Mouse (Mus musculus) macrophage (primary cell): ENCODE measurements around the gene Slc26a1. TPM values are rescaled to one million over a fixed set of nuclear protein-coding genes. Genes with fewer than 3 reads are reported as not detected.
"Not testable (repeated sequence)": the region's sequence is repeated elsewhere in the genome, so short reads cannot be mapped to it uniquely, and the experiment has no call there.

Experiments used
- H3K27ac ChIP-seq: fragments of 350-480 bp; formaldehyde crosslinking; 2 replicates; pipeline ENCODE4 v1.9.0; 2021
- H3K36me3 ChIP-seq: fragments of 350-480 bp; formaldehyde crosslinking; 2 replicates; pipeline ENCODE4 v1.9.0; 2021; ENCODE audit errors: inconsistent target
- H3K4me3 ChIP-seq: fragments of 350-480 bp; formaldehyde crosslinking; 2 replicates; pipeline ENCODE4 v1.9.0; 2021; ENCODE audit errors: inconsistent target
- H3K79me2 ChIP-seq: fragments of 350-480 bp; formaldehyde crosslinking; 2 replicates; pipeline ENCODE4 v1.9.0; 2021; ENCODE audit errors: inconsistent target
- WGBS: methylation state at CpG from one replicate; pipeline ENCODE4 v1.1.7; 2026; ENCODE audit warnings: inconsistent platforms; ENCODE audit not compliant: missing documents; 5-methylcytosine and 5-hydroxymethylcytosine counted together
- polyA plus RNA-seq: library from polyadenylated mRNA; stranded (reverse); fragments of 250-400 nt; gene quantifications from 3 replicates; pipeline ENCODE4 v1.2.4, GENCODE M21; 2018; ENCODE audit warnings: inconsistent platforms

Gene Slc26a1
- polyA plus RNA-seq, 1 experiment from 2014 or later: not detected

DNA sequence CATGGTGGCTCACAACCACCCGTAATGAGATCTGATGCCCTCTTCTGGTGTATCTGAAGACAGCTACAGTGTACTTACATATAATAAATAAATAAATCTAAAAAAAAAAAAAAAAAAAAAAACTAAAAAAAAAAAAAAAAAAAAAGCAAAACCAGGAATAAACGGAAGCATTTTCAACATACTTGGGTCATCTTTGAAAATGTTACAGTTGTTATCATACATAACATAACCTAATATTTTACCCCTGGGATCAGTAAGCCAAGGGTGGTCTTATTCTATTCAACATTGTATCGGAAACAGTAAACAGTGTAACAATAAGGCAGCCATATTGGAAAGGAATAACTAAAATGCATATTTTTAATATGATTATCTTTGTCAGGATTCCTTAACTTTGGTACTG, 41.3 kb downstream of the Slc26a1 start:
- not testable (repeated sequence) for H3K36me3 ChIP-seq, H3K4me3 ChIP-seq, H3K27ac ChIP-seq
- H3K79me2 ChIP-seq: peaks cover 13% of the 10 kb centered on the region
- WGBS: 93% methylated on average over 2 of the region's 3 CpGs

DNA sequence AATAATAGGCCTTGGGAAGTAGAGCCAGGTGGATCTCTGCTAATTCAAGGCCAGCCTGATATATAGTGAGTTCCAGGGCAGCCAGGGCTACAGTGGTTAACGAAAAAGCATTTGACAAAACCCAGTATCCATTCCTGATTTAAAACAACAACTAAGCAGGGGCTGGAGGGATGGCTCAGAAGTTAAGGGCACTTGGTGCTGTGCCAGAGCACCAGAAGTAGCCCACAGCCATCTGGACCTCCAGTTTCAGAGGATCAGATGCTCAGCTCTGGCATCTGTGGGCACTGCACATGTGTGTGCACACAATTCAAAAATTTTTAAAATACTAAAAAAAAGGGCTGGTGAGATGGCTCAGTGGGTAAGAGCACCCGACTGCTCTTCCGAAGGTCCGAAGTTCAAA, 41.7 kb downstream of the Slc26a1 start:
- no peak overlapping the region for H3K27ac ChIP-seq
- H3K36me3 ChIP-seq: no peaks in the 10 kb centered on the region
- peaks cover 17% of the 10 kb centered on the region for H3K79me2 ChIP-seq
- WGBS: 100% methylated on average over 1 of the region's 4 CpGs
- H3K4me3 ChIP-seq: no peak overlapping the region

DNA sequence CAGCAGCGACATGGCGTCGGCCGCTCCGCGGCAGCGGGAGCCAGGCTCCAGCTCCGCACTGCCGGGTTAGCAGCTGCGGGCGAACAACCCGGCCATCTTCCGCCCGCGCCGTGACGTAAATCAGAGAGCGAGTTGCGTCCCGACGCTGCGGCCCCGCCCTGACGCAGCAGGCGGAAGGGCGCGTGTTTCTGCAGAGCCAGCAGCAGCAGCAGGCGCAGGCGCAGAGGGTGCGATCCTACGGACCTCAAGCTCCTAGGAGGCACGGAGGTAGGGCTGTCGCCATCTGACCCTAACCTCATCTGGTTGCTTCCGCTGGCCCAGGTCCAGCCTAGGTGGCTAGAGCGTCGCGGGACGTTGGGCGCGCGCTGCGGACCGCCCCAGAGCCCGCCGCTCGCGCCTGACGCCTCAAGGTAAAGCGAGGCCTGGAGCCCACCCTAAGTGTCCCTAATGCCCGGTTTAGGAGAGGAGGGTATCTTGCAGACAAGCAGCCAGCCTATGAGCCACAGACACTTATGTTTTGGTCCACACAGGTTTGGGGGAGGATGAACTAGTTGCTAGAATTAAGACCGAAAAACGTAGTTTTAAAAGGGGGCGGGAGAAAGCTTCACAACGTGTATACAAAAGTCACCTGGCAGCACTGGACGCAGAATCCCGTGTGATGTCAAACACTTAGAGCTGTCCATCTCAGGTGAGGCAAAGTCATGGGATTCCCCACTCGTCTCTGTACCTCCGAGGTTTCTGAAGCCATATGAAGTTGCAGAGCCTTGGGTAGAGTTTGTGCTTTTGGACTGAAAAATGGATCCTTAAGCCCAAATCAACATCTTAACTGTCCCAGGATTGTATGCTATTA, 45.5 kb downstream of the Slc26a1 start, which contains the start of the genes Gak and Tmem175:
Gene Gak, minus strand, starts transcription at position 122 of the 850 bp plus-strand sequence.
Gene Tmem175, plus strand, starts transcription at position 137 of the 850 bp plus-strand sequence.
- peaks cover 55% of the 10 kb centered on the region for H3K79me2 ChIP-seq
- peak within 1 kb of the TSS; percentile 82 for H3K27ac ChIP-seq
- peaks cover 2% of the 10 kb centered on the region; the same call in 1 of the 2 replicates for H3K36me3 ChIP-seq
- under 1% methylated on average over 58 of the region's 58 CpGs for WGBS
- peak within 1 kb of the TSS; percentile 96 for H3K4me3 ChIP-seq

DNA sequence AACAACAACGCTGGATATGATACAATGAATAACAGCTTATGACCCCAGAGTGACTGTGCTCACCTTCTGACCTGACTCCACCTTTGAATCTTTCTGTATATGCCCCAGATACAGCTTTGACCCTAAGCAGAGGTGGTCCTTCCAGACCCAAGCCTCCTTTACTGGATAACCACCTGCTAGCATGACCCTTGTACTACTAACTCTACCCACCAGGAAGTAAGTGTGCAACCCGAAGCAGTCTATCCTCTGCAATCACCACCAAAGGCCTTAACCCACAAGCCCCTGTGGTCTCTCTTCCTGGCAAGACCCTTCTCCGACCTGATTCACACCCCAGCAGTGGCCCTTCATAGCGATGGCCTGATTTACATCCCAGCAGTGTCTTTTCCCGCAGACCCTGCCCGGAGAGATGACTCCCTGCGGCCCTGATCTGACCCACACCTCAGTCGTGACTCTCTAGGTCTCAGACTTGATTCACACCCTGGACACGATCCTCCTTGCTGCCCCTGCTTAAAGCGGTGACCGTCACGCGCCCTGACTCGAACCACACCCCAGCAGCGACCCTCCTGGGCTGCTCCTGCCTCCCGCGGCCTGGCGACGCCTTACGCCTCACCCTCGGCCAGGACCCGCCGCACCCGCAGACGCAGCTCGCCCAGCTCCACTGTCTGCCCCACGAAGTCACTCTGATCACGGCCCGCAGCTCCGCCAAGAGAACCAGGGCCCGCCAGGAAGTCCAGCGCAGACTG, 46.3 kb downstream of the Slc26a1 start:
- Histone ChIP-seq H3K4me3 (peak overlapping the region; percentile 96), H3K36me3 (peaks cover 10% of the 10 kb centered on the region), H3K79me2 (peaks cover 63% of the 10 kb centered on the region), H3K27ac (peak overlapping the region; percentile 82)
- 1% methylated on average over 32 of the region's 32 CpGs for WGBS

DNA sequence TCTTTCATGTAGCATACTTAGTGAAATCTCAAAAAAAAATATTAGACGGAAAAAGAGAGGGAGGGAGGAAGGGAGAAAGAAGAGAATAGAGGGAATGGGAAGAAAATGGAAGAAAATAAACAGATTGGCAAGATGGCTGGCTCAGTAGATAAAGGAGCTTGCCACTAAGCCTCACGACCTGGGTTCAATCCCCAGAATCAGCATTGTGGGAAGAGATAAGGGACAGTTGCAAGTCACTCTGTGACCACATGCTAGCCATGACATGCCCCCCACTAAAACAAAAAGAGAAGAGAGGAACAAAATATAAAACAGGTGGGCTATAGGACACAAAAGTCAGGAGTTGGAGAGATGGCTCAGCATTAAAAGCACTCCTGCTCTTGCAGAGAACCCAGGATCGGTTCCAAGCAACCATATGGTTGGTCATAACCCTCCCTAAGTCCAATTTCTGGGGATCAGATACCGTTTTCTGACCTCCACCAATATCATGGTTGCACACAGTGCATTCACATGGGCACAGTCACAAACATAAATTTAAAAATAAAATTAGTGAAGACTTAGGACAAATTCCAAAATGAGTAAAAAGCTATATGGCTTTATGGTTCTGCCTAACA, 49.2 kb downstream of the Slc26a1 start:
- Histone ChIP-seq H3K27ac (peak overlapping the region; percentile 17), H3K4me3 (no peak overlapping the region), H3K36me3 (peaks cover 39% of the 10 kb centered on the region), H3K79me2 (peaks cover 92% of the 10 kb centered on the region)
- 86% methylated on average over 4 of the region's 4 CpGs for WGBS

DNA sequence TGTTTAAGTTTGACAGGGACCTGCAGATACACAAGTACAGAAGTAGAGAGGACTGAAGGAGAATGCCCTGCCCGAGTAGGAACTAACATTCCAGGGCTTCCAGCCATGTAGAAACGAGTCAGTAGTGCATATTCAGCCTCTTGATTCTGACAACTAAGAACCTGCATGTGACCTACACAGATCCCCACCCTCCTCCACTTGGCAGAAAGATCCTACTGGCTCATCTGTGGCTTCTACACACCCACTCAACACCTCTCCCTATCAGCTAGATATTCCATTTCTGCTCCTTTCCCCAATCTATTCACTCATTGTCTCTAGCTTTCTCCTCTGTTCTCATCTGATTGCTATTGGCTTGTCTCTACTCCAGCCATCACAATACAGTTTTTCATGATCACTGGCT, 53.5 kb downstream of the Slc26a1 start:
- Histone ChIP-seq H3K79me2 (peaks cover 100% of the 10 kb centered on the region), H3K36me3 (peaks cover 60% of the 10 kb centered on the region), H3K4me3 (no peak overlapping the region), H3K27ac (no peak overlapping the region)
- WGBS: 100% methylated on average over 2 of the region's 2 CpGs

Other genes starting within 250 kb of the Slc26a1 start
- gene Atp5k, start 241.1 kb downstream of the Slc26a1 start, polyA plus RNA-seq: 215 to 532 TPM (median 387 TPM) in 3 replicates
- 2.4 to 8.0 TPM (median 3.1 TPM) in 3 replicates for gene Mfsd7a, start 226.7 kb downstream of the Slc26a1 start, polyA plus RNA-seq
- gene Pcgf3, start 214.3 kb downstream of the Slc26a1 start, polyA plus RNA-seq: 8.5 to 9.6 TPM (median 9.1 TPM) in 3 replicates
- gene Cplx1, start 125.5 kb downstream of the Slc26a1 start, polyA plus RNA-seq: not detected in 3 replicates
- 90.7 to 115 TPM (median 92.4 TPM) in 3 replicates for gene Gak, start 45.8 kb downstream of the Slc26a1 start, polyA plus RNA-seq
- 20.7 to 30.7 TPM (median 24.4 TPM) in 3 replicates for gene Tmem175, start 45.8 kb downstream of the Slc26a1 start, polyA plus RNA-seq
- 33.4 to 53.3 TPM (median 50.8 TPM) in 3 replicates for gene Idua, start 15.2 kb downstream of the Slc26a1 start, polyA plus RNA-seq
- gene Dgkq, start 5.9 kb downstream of the Slc26a1 start, polyA plus RNA-seq: 5.8 to 11.1 TPM (median 8.4 TPM) in 3 replicates
- gene Fgfrl1, start 16.8 kb upstream of the Slc26a1 start, polyA plus RNA-seq: 0.64 to 1.9 TPM (median 1.3 TPM) in 3 replicates
- not detected in 3 replicates for gene Rnf212, start 99.4 kb upstream of the Slc26a1 start, polyA plus RNA-seq
- gene Tmed11, start 119.8 kb upstream of the Slc26a1 start, polyA plus RNA-seq: not detected in 3 replicates
- gene Vmn2r8, start 133.3 kb upstream of the Slc26a1 start, polyA plus RNA-seq: not detected in 3 replicates
- gene Vmn2r9, start 177.0 kb upstream of the Slc26a1 start, polyA plus RNA-seq: not detected in 3 replicates